ENCODE assay signal across 9 mouse cellular contexts in genomic region chr8:46305733-46306349, GRCm38 (mm10). TPM values are rescaled to one million over a fixed set of nuclear protein-coding genes. Genes with fewer than 3 reads are reported as not detected.
DNase-seq lines count a peak whose midpoint lies in the region; ATAC-seq and TF ChIP-seq lines count a peak whose summit lies in the region.
"Had no signal": no experiment of that assay in that cellular context is flagged by ENCODE, and none has a peak within 500 bp of the region (broad histone marks: within the 10 kb centered on the region; RNA-seq: fewer than 3 reads in every experiment).

No protein-coding gene starts in this region.

- no peaks in the 10 kb centered on the region for H3K36me3 ChIP-seq in midbrain, embryonic 11.5 days (ENCODE audit: control insufficient read depth, insufficient read depth, low read length)
- H3K36me3 ChIP-seq in midbrain, embryonic 15.5 days (replicated peaks) = no peaks in the 10 kb centered on the region
- no peaks in the 10 kb centered on the region for H3K36me3 ChIP-seq in lung, postnatal 0 days (ENCODE audit: insufficient read depth, low read length)

- no peak overlapping the region for H3K9ac ChIP-seq in midbrain, embryonic 11.5 days (ENCODE audit: low read length)
- no peak overlapping the region for H3K9ac ChIP-seq in midbrain, embryonic 15.5 days
- H3K9ac ChIP-seq in lung, postnatal 0 days (replicated peaks; ENCODE audit: low read depth) = no peak overlapping the region

- intact Hi-C loops in heart, postnatal 10 days (cut with DNase I) = loop anchor here (1.0 to 5.0 kb wide), 2 partner anchors 64 to 119 kb away; no protein-coding TSS in a partner anchor

- H3K27ac ChIP-seq in midbrain, embryonic 11.5 days (ENCODE audit: low read depth, low read length) = no peak overlapping the region
- no peak overlapping the region for H3K27ac ChIP-seq in midbrain, embryonic 15.5 days
- H3K27ac ChIP-seq in lung, postnatal 0 days (ENCODE audit: low read length) = no peak overlapping the region

- TF ChIP-seq CTCF in lung, postnatal 0 days (IDR thresholded peaks at IDR 0.05) = peak; percentile 85

- H3K4me1 ChIP-seq in midbrain, embryonic 11.5 days (ENCODE audit: control insufficient read depth, insufficient read depth, low read length) = no peaks in the 10 kb centered on the region
- H3K4me1 ChIP-seq in midbrain, embryonic 15.5 days = no peaks in the 10 kb centered on the region
- no peaks in the 10 kb centered on the region for H3K4me1 ChIP-seq in lung, postnatal 0 days (ENCODE audit: insufficient read depth, low read depth, low read length)

- H3K9me3 ChIP-seq in midbrain, embryonic 11.5 days (ENCODE audit: control insufficient read depth, low read length) = no peaks in the 10 kb centered on the region
- H3K9me3 ChIP-seq in midbrain, embryonic 15.5 days = no peaks in the 10 kb centered on the region
- H3K9me3 ChIP-seq in lung, postnatal 0 days (ENCODE audit: low read length) = no peaks in the 10 kb centered on the region

- peak; percentile 59 for DNase-seq in CD4-positive, CD25-positive, alpha-beta regulatory T cell, adult 2 months (ENCODE audit: low read depth, low spot score)
- peak; percentile 95 for DNase-seq in midbrain, embryonic 11.5 days (ENCODE audit: low spot score, missing footprints)
- peak; percentile 91 for DNase-seq in embryo, embryonic 10.5 days (ENCODE audit: low spot score)
- DNase-seq in heart, postnatal 10 days = peak; percentile 58 to 76
- DNase-seq in lung, postnatal 0 days (ENCODE audit: low spot score) = peak; percentile 79
- peak; percentile 56 for DNase-seq in testis, postnatal 10 days (ENCODE audit: low spot score)

- TF ChIP-seq EP300 in lung, postnatal 0 days (IDR thresholded peaks at IDR 0.05) = no peak

- H3K4me3 ChIP-seq in midbrain, embryonic 11.5 days (ENCODE audit: low read depth, low read length) = no peak overlapping the region
- H3K4me3 ChIP-seq in midbrain, embryonic 15.5 days = no peak overlapping the region
- H3K4me3 ChIP-seq in lung, postnatal 0 days (ENCODE audit: low read depth, low read length) = no peak overlapping the region

- no peak for ATAC-seq in CD4-positive, CD25-positive, alpha-beta regulatory T cell, adult 4 months
- ATAC-seq in midbrain, embryonic 11.5 days (ENCODE audit: low FRiP score) = peak; percentile 27; the same call in 1 of the 2 replicates
- no peak for ATAC-seq in midbrain, embryonic 15.5 days (replicated peaks)
- ATAC-seq in lung, postnatal 0 days = peak; percentile 67

- no peaks in the 10 kb centered on the region; the same call in 1 of the 2 replicates for H3K27me3 ChIP-seq in midbrain, embryonic 11.5 days (ENCODE audit: control insufficient read depth, insufficient read depth, low read length)
- H3K27me3 ChIP-seq in midbrain, embryonic 15.5 days (replicated peaks) = 0 out of 2 replicates have a peak, but pooled peaks cover 3% of the 10 kb centered on the region
- no peaks in the 10 kb centered on the region for H3K27me3 ChIP-seq in lung, postnatal 0 days (replicated peaks; ENCODE audit: insufficient read depth, low read length)

- H3K4me2 ChIP-seq in midbrain, embryonic 11.5 days = no peak overlapping the region
- no peak overlapping the region for H3K4me2 ChIP-seq in midbrain, embryonic 15.5 days
- no peak overlapping the region for H3K4me2 ChIP-seq in lung, postnatal 0 days (replicated peaks; ENCODE audit: low read depth, low read length)

- 10% methylated on average over 9 of the region's 9 CpGs for WGBS in midbrain, embryonic 11.5 days
- 4% methylated on average over 9 of the region's 9 CpGs for WGBS in midbrain, embryonic 15.5 days
- 3% methylated on average over 9 of the region's 9 CpGs for WGBS in lung, postnatal 0 days

RNA-seq across cellular contexts. Expression of gene Helt, which starts 11.4 kb away (rescaled TPM):
- polyA plus RNA-seq in CD4-positive, CD25-positive, alpha-beta regulatory T cell, adult 4 months (2017; shearing (Covaris generic)) = not detected
- 48.9 and 49.0 TPM in 2 replicates for polyA plus RNA-seq in midbrain, embryonic 11.5 days (2014; fragmentation: Nextera tagmentation; extraction: Ambion mirVana)
- polyA plus RNA-seq in midbrain, embryonic 15.5 days (2015; fragmentation: Nextera tagmentation; extraction: Ambion mirVana) = 5.4 and 5.8 TPM in 2 replicates
- not detected for total RNA-seq in heart, postnatal 10 days (2021)
- not detected in 2 replicates for polyA plus RNA-seq in lung, postnatal 0 days (2015; fragmentation: Nextera tagmentation; extraction: Ambion mirVana)
- polyA plus RNA-seq: large intestine, adult 2 months had no signal

Comparison
In these comparisons a context has a peak if more than half of its experiments do, and no peak if none do; other contexts are left out.
1. ATAC-seq: peak in midbrain, embryonic 11.5 days (single experiment) and lung, postnatal 0 days (single experiment); none in CD4-positive, CD25-positive, alpha-beta regulatory T cell, adult 4 months (single experiment) and midbrain, embryonic 15.5 days (single experiment).
2. Peak in every context shown above with its lines, with median percentiles within 50 percentile points of each other: DNase-seq.